Mouse (Mus musculus): ENCODE data around the gene Gm9844. TPM values are rescaled to one million over a fixed set of nuclear protein-coding genes. Genes with fewer than 3 reads are reported as not detected.
A peak's percentile ranks its signal among the peaks of the same experiment; 100 is the strongest.

The Gm9844 gene
- total and polyA plus RNA-seq, 3 experiments = 0.54 to 0.95 TPM; not detected in 1

DNA sequence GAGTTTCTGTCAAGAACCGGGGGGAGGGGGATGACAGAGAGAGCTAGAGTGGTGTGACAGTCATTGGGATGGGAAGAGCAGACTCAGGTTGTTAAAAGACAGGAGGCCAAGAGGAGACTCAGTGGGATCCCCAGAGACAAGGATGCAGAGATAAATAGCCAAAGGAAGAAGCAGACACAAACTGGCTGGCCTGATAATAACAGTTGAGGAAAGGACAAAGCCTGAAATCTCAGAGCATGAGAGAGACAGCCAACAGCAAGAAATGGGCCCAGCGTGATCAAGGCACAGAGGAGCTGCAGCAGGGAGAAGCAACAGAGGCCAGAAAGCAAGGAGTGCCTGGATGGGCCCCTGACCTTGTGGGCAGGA lies 40.2 kb downstream of the Gm9844 start:
- peaks cover 0 to 37% of the 10 kb centered on the region in 2 experiments; a peak in 2 of 4 replicates for H3K4me1 ChIP-seq (ENCODE audit: control insufficient read depth in 1 of 2, insufficient read depth in 2 of 2, low read length in 2 of 2)
- peak; percentile 35; the same call in 1 of the 2 replicates for TF ChIP-seq TCF12 (IDR thresholded peaks at IDR 0.05; ENCODE audit: low read depth, low read length)
- TF ChIP-seq RAD21 (IDR thresholded peaks at IDR 0.05; ENCODE audit: low read depth, low read length) = no peak
- TF ChIP-seq MAX (IDR thresholded peaks at IDR 0.05; ENCODE audit: low read length) = no peak
- TF ChIP-seq EP300 (IDR thresholded peaks at IDR 0.05; ENCODE audit: low read depth in 1 of 2, low read length in 2 of 2) = peak in 1 of 2 experiments; percentile 25; a peak in 1 of 4 replicates
- TF ChIP-seq TAL1 (IDR thresholded peaks at IDR 0.05; ENCODE audit: low read length) = peak; percentile 65
- peak; percentile 20; the same call in 1 of the 2 replicates for TF ChIP-seq CHD1 (IDR thresholded peaks at IDR 0.05; ENCODE audit: low read depth, low read length)
- no peak for TF ChIP-seq HCFC1 (IDR thresholded peaks at IDR 0.05; ENCODE audit: low read depth, low read length)
- TF ChIP-seq GATA1 (IDR thresholded peaks at IDR 0.05; ENCODE audit: low read depth, low read length) = peak; percentile 21; the same call in 1 of the 2 replicates
- TF ChIP-seq POLR2A (IDR thresholded peaks at IDR 0.05; ENCODE audit: control insufficient read depth in 1 of 2, insufficient read depth in 1 of 2, low read depth in 1 of 2, low read length in 2 of 2, poor library complexity in 1 of 2) = 0 out of 4 replicates have a peak, but pooled peaks of 1 of the 2 experiments have one; percentile 43
- H3K36me3 ChIP-seq (ENCODE audit: control insufficient read depth in 1 of 2, insufficient read depth in 2 of 2, low read length in 2 of 2) = peaks cover 0 to 23% of the 10 kb centered on the region in 2 experiments; a peak in 3 of 4 replicates
- peak overlapping the region; percentile 99 for H3K27ac ChIP-seq (ENCODE audit: control insufficient read depth, low read depth, low read length)
- peak overlapping the region; percentile 57 to 72 for H3K4me3 ChIP-seq (ENCODE audit: control insufficient read depth in 1 of 2, insufficient read depth in 1 of 2, low read depth in 2 of 2, low read length in 2 of 2)
- H3K9ac ChIP-seq (ENCODE audit: control insufficient read depth, low read depth, low read length, poor library complexity, severe bottlenecking) = peak overlapping the region; percentile 97
- no peaks in the 10 kb centered on the region for H3K27me3 ChIP-seq (ENCODE audit: control insufficient read depth in 1 of 2, insufficient read depth in 2 of 2, low read length in 2 of 2)
- DNase-seq (ENCODE audit: low read depth, low spot score) = no peak
- no peaks in the 10 kb centered on the region for H3K9me3 ChIP-seq (replicated peaks; ENCODE audit: insufficient read depth, low read length)
- H3K79me2 ChIP-seq (ENCODE audit: control insufficient read depth, insufficient read depth, low read length, poor library complexity) = peaks cover 28% of the 10 kb centered on the region

GRCm38 (mm10) chr7:24902630-24903443 lies 40.8 kb downstream of the Gm9844 start, which contains the start of gene Arhgef1:
Gene Arhgef1 (plus strand): TSS chr7:24902912.
- Histone ChIP-seq H3K27ac (ENCODE audit: control insufficient read depth, low read depth, low read length) (peak within 1 kb of the TSS; percentile 99), H3K79me2 (ENCODE audit: control insufficient read depth, insufficient read depth, low read length, poor library complexity) (peaks cover 28% of the 10 kb centered on the region), H3K36me3 (ENCODE audit: control insufficient read depth in 1 of 2, insufficient read depth in 2 of 2, low read length in 2 of 2) (peaks cover 0 to 23% of the 10 kb centered on the region in 2 experiments; a peak in 3 of 4 replicates), H3K9me3 (replicated peaks; ENCODE audit: insufficient read depth, low read length) (no peaks in the 10 kb centered on the region), H3K4me1 (ENCODE audit: control insufficient read depth in 1 of 2, insufficient read depth in 2 of 2, low read length in 2 of 2) (peaks cover 0 to 37% of the 10 kb centered on the region in 2 experiments; a peak in 2 of 4 replicates), H3K9ac (ENCODE audit: control insufficient read depth, low read depth, low read length, poor library complexity, severe bottlenecking) (peak within 1 kb of the TSS; percentile 97), H3K27me3 (ENCODE audit: control insufficient read depth in 1 of 2, insufficient read depth in 2 of 2, low read length in 2 of 2) (no peaks in the 10 kb centered on the region), H3K4me3 (ENCODE audit: control insufficient read depth in 1 of 2, insufficient read depth in 1 of 2, low read depth in 2 of 2, low read length in 2 of 2) (peak within 1 kb of the TSS; percentile 72 to 92)
- TF ChIP-seq ZNF384 (IDR thresholded peaks at IDR 0.05; ENCODE audit: low read depth, low read length) (peak; percentile 69; the same call in 1 of the 2 replicates), MAZ (IDR thresholded peaks at IDR 0.05; ENCODE audit: low read depth, low read length) (peak; percentile 95), TCF12 (IDR thresholded peaks at IDR 0.05; ENCODE audit: low read depth, low read length) (peak; percentile 47), USF2 (IDR thresholded peaks at IDR 0.05; ENCODE audit: borderline replicate concordance in 1 of 2, insufficient read depth in 1 of 2, low read depth in 1 of 2, low read length in 2 of 2) (no peak), RAD21 (IDR thresholded peaks at IDR 0.05; ENCODE audit: low read depth, low read length) (no peak), JUND (IDR thresholded peaks at IDR 0.05; ENCODE audit: low read depth, low read length) (no peak), MEF2A (IDR thresholded peaks at IDR 0.05; ENCODE audit: extremely low read depth, insufficient replicate concordance, low read depth, low read length, poor library complexity, severe bottlenecking) (no peak), NELFE (IDR thresholded peaks at IDR 0.05; ENCODE audit: low read depth, low read length) (peak; percentile 61), CHD1 (IDR thresholded peaks at IDR 0.05; ENCODE audit: low read depth, low read length) (peak; percentile 52; the same call in 1 of the 2 replicates), POLR2A (IDR thresholded peaks at IDR 0.05; ENCODE audit: control insufficient read depth in 1 of 2, insufficient read depth in 1 of 2, low read depth in 1 of 2, low read length in 2 of 2, poor library complexity in 1 of 2) (peak in 1 of 2 experiments; percentile 55; a peak in 3 of 4 replicates), HCFC1 (IDR thresholded peaks at IDR 0.05; ENCODE audit: low read depth, low read length) (peak; percentile 71), TBP (IDR thresholded peaks at IDR 0.05; ENCODE audit: low read depth, low read length) (no peak), EP300 (IDR thresholded peaks at IDR 0.05; ENCODE audit: low read depth in 1 of 2, low read length in 2 of 2) (0 out of 4 replicates have a peak, but pooled peaks of 1 of the 2 experiments have one; percentile 2), GABPA (IDR thresholded peaks at IDR 0.05; ENCODE audit: low read depth, low read length) (0 out of 2 replicates have a peak, but pooled peaks have one; percentile 12), KAT2A (conservative IDR thresholded peaks at IDR 0.05; ENCODE audit: low read depth, low read length) (no peak), SIN3A (IDR thresholded peaks at IDR 0.05; ENCODE audit: low read length) (no peak; the same call in 1 of the 2 replicates), MYC (IDR thresholded peaks at IDR 0.05; ENCODE audit: low read depth, low read length) (no peak), POLR2AphosphoS2 (IDR thresholded peaks at IDR 0.05; ENCODE audit: low read length) (0 out of 2 replicates have a peak, but pooled peaks have one; percentile 22), ZKSCAN1 (IDR thresholded peaks at IDR 0.05; ENCODE audit: low read depth, low read length) (no peak), CHD2 (IDR thresholded peaks at IDR 0.05; ENCODE audit: low read length) (no peak), E2F4 (IDR thresholded peaks at IDR 0.05; ENCODE audit: borderline replicate concordance, low read depth, low read length) (no peak), MXI1 (IDR thresholded peaks at IDR 0.05; ENCODE audit: low read depth, low read length) (peak; percentile 62; the same call in 1 of the 2 replicates), GATA1 (IDR thresholded peaks at IDR 0.05; ENCODE audit: low read depth, low read length) (no peak), ETS1 (IDR thresholded peaks at IDR 0.05; ENCODE audit: low read depth, low read length) (peak; percentile 22; the same call in 1 of the 2 replicates), ELF1 (IDR thresholded peaks at IDR 0.05; ENCODE audit: low read depth, low read length) (0 out of 2 replicates have a peak, but pooled peaks have one; percentile 33)
- peak; percentile 76 for DNase-seq (ENCODE audit: low read depth, low spot score)
